Mouse (Mus musculus): ENCODE measurements around the gene Krcc1. TPM values are rescaled to one million over a fixed set of nuclear protein-coding genes. Genes with fewer than 3 reads are reported as not detected.
A peak's percentile ranks its signal among the peaks of the same experiment; 100 is the strongest.

Gene Krcc1
- polyA plus RNA-seq (2014; fragmentation: Nextera tagmentation; extraction: Ambion mirVana), result 53.0 and 58.2 TPM in 2 replicates

GRCm38 (mm10) chr6:71271389-71272315 is at the start of gene Krcc1:
Gene Krcc1, plus strand, starts transcription at chr6:71271677.
- H3K27ac ChIP-seq (ENCODE audit: low read length), result peak within 1 kb of the TSS; percentile 96
- peaks cover 6% of the 10 kb centered on the region; the same call in 1 of the 2 replicates for H3K4me1 ChIP-seq (ENCODE audit: control insufficient read depth, insufficient read depth, low read length)
- no peaks in the 10 kb centered on the region for H3K27me3 ChIP-seq (ENCODE audit: control insufficient read depth, insufficient read depth, low read length)
- no peaks in the 10 kb centered on the region for H3K9me3 ChIP-seq (ENCODE audit: control insufficient read depth, low read depth, low read length)
- H3K36me3 ChIP-seq (ENCODE audit: control insufficient read depth, insufficient read depth, low read length), result no peaks in the 10 kb centered on the region
- H3K9ac ChIP-seq (replicated peaks; ENCODE audit: low read depth, low read length), result peak within 1 kb of the TSS; percentile 97
- under 1% methylated on average over 74 of the region's 84 CpGs for WGBS
- ATAC-seq (ENCODE audit: insufficient number of reproducible peaks, insufficient read depth, low FRiP score, low read depth), result peak; percentile 93
- H3K4me3 ChIP-seq (ENCODE audit: low read depth, low read length), result peak within 1 kb of the TSS; percentile 96
- H3K4me2 ChIP-seq (replicated peaks; ENCODE audit: low read depth, low read length), result peak within 1 kb of the TSS; percentile 61

DNA sequence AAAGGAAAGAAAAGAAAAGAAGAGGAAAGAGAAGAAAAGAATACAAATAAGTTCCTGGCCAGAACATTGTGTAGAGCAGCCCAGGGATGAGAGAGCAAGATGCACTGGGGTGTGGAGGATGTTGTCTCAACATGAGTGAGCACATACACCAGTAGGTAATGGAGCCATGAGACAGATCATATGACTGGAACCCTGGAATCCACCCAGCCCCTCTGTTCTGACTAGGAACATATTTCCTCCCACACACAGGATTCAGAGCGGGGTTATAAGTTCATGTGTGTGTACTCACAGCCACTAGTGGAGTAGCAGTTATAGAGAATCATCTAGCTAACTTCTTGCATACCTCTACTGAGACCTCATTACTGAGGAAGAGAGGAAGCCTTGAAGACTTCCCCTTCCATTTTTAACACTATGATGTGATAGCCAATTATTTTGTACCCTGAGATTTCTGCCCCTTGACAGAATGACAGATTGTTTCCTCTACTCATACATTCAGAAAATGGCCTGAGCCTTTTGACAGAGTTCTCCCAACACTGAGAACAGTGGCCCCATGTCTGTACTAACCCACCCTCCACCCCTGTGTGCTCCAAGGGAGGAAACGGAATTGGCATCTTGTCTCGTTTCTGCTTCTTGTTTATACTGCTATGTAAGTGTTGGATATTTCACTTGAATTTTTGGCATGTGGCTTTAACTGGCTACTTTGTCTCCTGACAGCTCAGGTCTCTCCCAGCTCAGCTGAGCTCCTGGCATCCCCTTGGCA is 47.1 kb upstream of the Krcc1 start:
- Histone ChIP-seq H3K9me3 (ENCODE audit: control insufficient read depth, low read depth, low read length) (no peaks in the 10 kb centered on the region), H3K36me3 (ENCODE audit: control insufficient read depth, insufficient read depth, low read length) (no peaks in the 10 kb centered on the region), H3K4me3 (ENCODE audit: low read depth, low read length) (no peak overlapping the region), H3K9ac (replicated peaks; ENCODE audit: low read depth, low read length) (no peak overlapping the region), H3K27ac (ENCODE audit: low read length) (no peak overlapping the region), H3K4me2 (replicated peaks; ENCODE audit: low read depth, low read length) (no peak overlapping the region), H3K27me3 (ENCODE audit: control insufficient read depth, insufficient read depth, low read length) (no peaks in the 10 kb centered on the region), H3K4me1 (ENCODE audit: control insufficient read depth, insufficient read depth, low read length) (peaks cover 5% of the 10 kb centered on the region; the same call in 1 of the 2 replicates)
- no peak for ATAC-seq (ENCODE audit: insufficient number of reproducible peaks, insufficient read depth, low FRiP score, low read depth)
- 43% methylated on average over 3 of the region's 3 CpGs for WGBS

GRCm38 (mm10) chr6:71226544-71226943 is 44.9 kb upstream of the Krcc1 start:
- WGBS, result 34% methylated on average over 6 of the region's 6 CpGs
- H3K36me3 ChIP-seq (ENCODE audit: control insufficient read depth, insufficient read depth, low read length), result no peaks in the 10 kb centered on the region
- H3K9ac ChIP-seq (replicated peaks; ENCODE audit: low read depth, low read length), result no peak overlapping the region
- H3K4me1 ChIP-seq (ENCODE audit: control insufficient read depth, insufficient read depth, low read length), result peaks cover 5% of the 10 kb centered on the region; the same call in 1 of the 2 replicates
- H3K9me3 ChIP-seq (ENCODE audit: control insufficient read depth, low read depth, low read length), result no peaks in the 10 kb centered on the region
- no peak overlapping the region for H3K4me3 ChIP-seq (ENCODE audit: low read depth, low read length)
- H3K27ac ChIP-seq (ENCODE audit: low read length), result no peak overlapping the region; the same call in 1 of the 2 replicates
- no peak for ATAC-seq (ENCODE audit: insufficient number of reproducible peaks, insufficient read depth, low FRiP score, low read depth)
- H3K4me2 ChIP-seq (replicated peaks; ENCODE audit: low read depth, low read length), result no peak overlapping the region
- H3K27me3 ChIP-seq (ENCODE audit: control insufficient read depth, insufficient read depth, low read length), result no peaks in the 10 kb centered on the region

DNA sequence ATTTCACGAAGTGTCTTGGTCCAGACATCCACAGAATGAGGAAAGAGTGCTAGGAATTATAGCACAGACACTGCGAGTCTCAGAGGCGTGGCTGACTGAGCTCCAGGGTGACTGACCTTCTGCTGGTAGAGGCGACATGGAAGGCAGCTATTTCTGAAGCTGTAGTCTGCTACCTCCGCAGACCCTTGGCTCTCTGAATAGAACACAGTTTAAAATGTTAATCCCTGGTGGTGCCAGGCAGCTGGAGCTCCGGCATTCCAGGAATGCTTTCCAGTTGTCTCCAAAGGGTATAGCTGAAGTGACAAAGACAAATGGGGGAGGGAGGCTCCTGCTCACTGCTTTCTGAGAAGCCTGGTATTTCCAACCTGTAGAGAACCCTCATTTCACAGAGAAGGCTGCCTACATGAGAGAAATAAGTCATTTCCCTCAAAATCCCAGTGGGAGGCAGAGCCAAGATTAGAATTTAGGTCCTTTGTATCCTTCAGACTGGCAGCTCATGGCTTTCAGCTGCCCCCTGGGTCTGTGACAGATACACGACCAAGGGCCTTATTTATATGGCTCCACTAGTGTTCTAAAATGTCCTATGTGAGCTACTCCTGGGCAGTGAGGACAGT is 44.2 kb upstream of the Krcc1 start:
- 10% methylated on average over 7 of the region's 7 CpGs for WGBS
- H3K4me1 ChIP-seq (ENCODE audit: control insufficient read depth, insufficient read depth, low read length), result peaks cover 5% of the 10 kb centered on the region; the same call in 1 of the 2 replicates
- peak; percentile 28; the same call in 1 of the 2 replicates for ATAC-seq (ENCODE audit: insufficient number of reproducible peaks, insufficient read depth, low FRiP score, low read depth)
- no peak overlapping the region for H3K4me3 ChIP-seq (ENCODE audit: low read depth, low read length)
- no peaks in the 10 kb centered on the region for H3K36me3 ChIP-seq (ENCODE audit: control insufficient read depth, insufficient read depth, low read length)
- no peaks in the 10 kb centered on the region for H3K9me3 ChIP-seq (ENCODE audit: control insufficient read depth, low read depth, low read length)
- H3K27ac ChIP-seq (ENCODE audit: low read length), result peak overlapping the region; percentile 36; the same call in 1 of the 2 replicates
- no peak overlapping the region for H3K9ac ChIP-seq (replicated peaks; ENCODE audit: low read depth, low read length)
- no peak overlapping the region for H3K4me2 ChIP-seq (replicated peaks; ENCODE audit: low read depth, low read length)
- no peaks in the 10 kb centered on the region for H3K27me3 ChIP-seq (ENCODE audit: control insufficient read depth, insufficient read depth, low read length)

DNA sequence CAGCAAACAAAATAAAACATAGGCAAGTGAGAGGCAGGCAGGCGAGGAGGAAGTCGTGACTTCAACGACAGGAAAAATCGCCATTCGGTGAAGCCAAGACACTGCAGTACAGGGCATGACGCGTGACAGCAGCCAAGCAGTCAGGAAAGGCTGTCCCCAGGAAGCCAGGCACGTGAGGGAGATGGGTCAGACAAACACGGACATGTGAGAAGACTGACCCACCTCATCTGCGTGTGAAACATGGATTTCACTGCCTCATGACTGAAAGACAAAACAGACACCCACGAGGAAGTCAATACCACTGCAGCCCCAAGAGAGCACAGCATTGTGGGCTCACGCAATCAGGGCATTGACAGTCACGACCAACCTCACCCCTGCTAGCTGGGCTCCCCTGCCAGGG is 36.4 kb upstream of the Krcc1 start:
- Histone ChIP-seq H3K4me2 (replicated peaks; ENCODE audit: low read depth, low read length) (no peak overlapping the region), H3K9ac (replicated peaks; ENCODE audit: low read depth, low read length) (no peak overlapping the region), H3K4me1 (ENCODE audit: control insufficient read depth, insufficient read depth, low read length) (no peaks in the 10 kb centered on the region), H3K36me3 (ENCODE audit: control insufficient read depth, insufficient read depth, low read length) (no peaks in the 10 kb centered on the region), H3K27me3 (ENCODE audit: control insufficient read depth, insufficient read depth, low read length) (no peaks in the 10 kb centered on the region), H3K9me3 (ENCODE audit: control insufficient read depth, low read depth, low read length) (no peaks in the 10 kb centered on the region), H3K4me3 (ENCODE audit: low read depth, low read length) (no peak overlapping the region), H3K27ac (ENCODE audit: low read length) (no peak overlapping the region)
- ATAC-seq (ENCODE audit: insufficient number of reproducible peaks, insufficient read depth, low FRiP score, low read depth), result no peak
- 77% methylated on average over 13 of the region's 13 CpGs for WGBS

- WGBS, result 53% methylated on average over 2 of the region's 3 CpGs
- H3K9me3 ChIP-seq (ENCODE audit: control insufficient read depth, low read depth, low read length), result no peaks in the 10 kb centered on the region
These were observed 35.5 kb upstream of the Krcc1 start for GRCm38 (mm10) chr6:71235944-71236343.

GRCm38 (mm10) chr6:71236506-71236905 is 35.0 kb upstream of the Krcc1 start:
- Histone ChIP-seq H3K4me1 (ENCODE audit: control insufficient read depth, insufficient read depth, low read length) (no peaks in the 10 kb centered on the region), H3K27ac (ENCODE audit: low read length) (peak overlapping the region; percentile 44; the same call in 1 of the 2 replicates), H3K4me2 (replicated peaks; ENCODE audit: low read depth, low read length) (no peak overlapping the region), H3K9ac (replicated peaks; ENCODE audit: low read depth, low read length) (no peak overlapping the region), H3K27me3 (ENCODE audit: control insufficient read depth, insufficient read depth, low read length) (no peaks in the 10 kb centered on the region), H3K36me3 (ENCODE audit: control insufficient read depth, insufficient read depth, low read length) (no peaks in the 10 kb centered on the region), H3K9me3 (ENCODE audit: control insufficient read depth, low read depth, low read length) (no peaks in the 10 kb centered on the region), H3K4me3 (ENCODE audit: low read depth, low read length) (no peak overlapping the region)
- ATAC-seq (ENCODE audit: insufficient number of reproducible peaks, insufficient read depth, low FRiP score, low read depth), result 0 out of 2 replicates have a peak, but pooled peaks have one; percentile 40
- WGBS, result 68% methylated on average over 6 of the region's 6 CpGs

More at GRCm38 (mm10) chr6:71235944-71236343, 35.5 kb upstream of the Krcc1 start:
- Histone ChIP-seq H3K4me3 (ENCODE audit: low read depth, low read length) (no peak overlapping the region), H3K36me3 (ENCODE audit: control insufficient read depth, insufficient read depth, low read length) (no peaks in the 10 kb centered on the region), H3K9ac (replicated peaks; ENCODE audit: low read depth, low read length) (no peak overlapping the region), H3K27me3 (ENCODE audit: control insufficient read depth, insufficient read depth, low read length) (no peaks in the 10 kb centered on the region), H3K4me2 (replicated peaks; ENCODE audit: low read depth, low read length) (no peak overlapping the region), H3K27ac (ENCODE audit: low read length) (no peak overlapping the region), H3K4me1 (ENCODE audit: control insufficient read depth, insufficient read depth, low read length) (no peaks in the 10 kb centered on the region)
- ATAC-seq (ENCODE audit: insufficient number of reproducible peaks, insufficient read depth, low FRiP score, low read depth), result no peak

GRCm38 (mm10) chr6:71237031-71237431 is 34.4 kb upstream of the Krcc1 start:
- Histone ChIP-seq H3K9me3 (ENCODE audit: control insufficient read depth, low read depth, low read length) (no peaks in the 10 kb centered on the region), H3K9ac (replicated peaks; ENCODE audit: low read depth, low read length) (no peak overlapping the region), H3K4me1 (ENCODE audit: control insufficient read depth, insufficient read depth, low read length) (no peaks in the 10 kb centered on the region), H3K27me3 (ENCODE audit: control insufficient read depth, insufficient read depth, low read length) (no peaks in the 10 kb centered on the region), H3K36me3 (ENCODE audit: control insufficient read depth, insufficient read depth, low read length) (no peaks in the 10 kb centered on the region), H3K4me3 (ENCODE audit: low read depth, low read length) (no peak overlapping the region), H3K4me2 (replicated peaks; ENCODE audit: low read depth, low read length) (no peak overlapping the region), H3K27ac (ENCODE audit: low read length) (no peak overlapping the region)
- 62% methylated on average over 6 of the region's 6 CpGs for WGBS
- ATAC-seq (ENCODE audit: insufficient number of reproducible peaks, insufficient read depth, low FRiP score, low read depth), result peak; percentile 64; the same call in 1 of the 2 replicates
